Mouse (Mus musculus): Measurements from ENCODE around the gene Il1rapl1. TPM values are rescaled to one million over a fixed set of nuclear protein-coding genes. Genes with fewer than 3 reads are reported as not detected.

Gene Il1rapl1
- not detected in 2 replicates for polyA plus RNA-seq (2012; rRNA removed)

DNA sequence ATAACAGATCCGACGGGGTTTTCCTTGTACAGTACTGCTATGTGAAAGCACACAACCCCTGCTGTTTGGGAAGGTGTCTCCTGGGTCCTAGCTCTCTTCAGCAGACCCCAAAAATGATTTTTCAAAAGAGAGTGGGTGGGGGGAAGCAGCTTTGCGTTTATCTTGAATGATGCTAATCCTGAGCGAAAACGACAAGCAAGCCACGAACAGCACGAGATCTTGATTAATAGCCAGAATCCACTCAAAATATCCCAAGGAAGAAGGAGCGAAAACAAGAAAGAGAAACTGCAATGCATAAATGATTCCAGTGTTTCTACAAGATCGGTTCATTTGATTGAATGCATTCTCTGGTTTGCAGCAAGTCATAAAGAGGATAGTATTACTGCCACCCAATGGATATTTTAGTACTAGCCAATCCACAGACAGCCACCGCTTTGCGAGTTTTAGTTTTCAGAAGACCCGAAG lies at the start of gene Il1rapl1:
Gene Il1rapl1 (minus strand): TSS at position 37 of the 465 bp plus-strand sequence.
- Histone ChIP-seq H3K27me3 (ENCODE audit: control insufficient read depth, insufficient read depth, low read length) (no peaks in the 10 kb centered on the region), H3K4me3 (ENCODE audit: extremely low read depth, insufficient read depth, insufficient read length) (no peak within 1 kb of the TSS), H3K27ac (ENCODE audit: insufficient read depth, low read length) (no peak within 1 kb of the TSS), H3K36me3 (ENCODE audit: control insufficient read depth, insufficient read depth, low read length) (no peaks in the 10 kb centered on the region), H3K4me1 (ENCODE audit: control insufficient read depth, insufficient read depth, insufficient read length) (no peaks in the 10 kb centered on the region)
- no peak for DNase-seq (ENCODE audit: low read depth in 1 of 2, low spot score in 2 of 2)
- TF ChIP-seq CTCF (IDR thresholded peaks at IDR 0.05; ENCODE audit: extremely low read depth, insufficient read depth, insufficient read length, insufficient replicate concordance) (no peak), POLR2A (IDR thresholded peaks at IDR 0.05; ENCODE audit: low read depth, low read length) (no peak)
- 36% methylated on average over 12 of the region's 12 CpGs for WGBS

DNA sequence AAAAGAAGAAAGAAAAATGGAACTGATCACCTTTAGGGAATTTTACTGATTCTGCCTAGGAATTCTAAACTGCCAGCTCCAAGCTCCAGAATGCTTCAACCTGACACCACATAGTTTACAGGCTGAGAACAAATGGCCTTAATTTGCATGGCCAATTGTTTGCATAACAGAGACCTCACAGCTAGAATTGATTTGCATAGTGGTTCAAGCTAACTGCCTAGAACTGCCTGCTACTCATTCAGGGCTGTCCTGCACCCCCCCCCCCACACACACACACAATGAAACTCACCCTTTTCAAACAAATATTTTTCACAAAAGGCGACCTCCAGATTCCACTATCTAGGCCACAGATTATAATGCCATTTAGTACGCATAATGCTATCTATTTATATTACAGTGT lies 42.6 kb upstream of the Il1rapl1 start:
- Histone ChIP-seq H3K27ac (ENCODE audit: insufficient read depth, low read length) (no peak overlapping the region), H3K27me3 (ENCODE audit: control insufficient read depth, insufficient read depth, low read length) (no peaks in the 10 kb centered on the region), H3K4me3 (ENCODE audit: extremely low read depth, insufficient read depth, insufficient read length) (no peak overlapping the region), H3K36me3 (ENCODE audit: control insufficient read depth, insufficient read depth, low read length) (no peaks in the 10 kb centered on the region), H3K4me1 (ENCODE audit: control insufficient read depth, insufficient read depth, insufficient read length) (no peaks in the 10 kb centered on the region)
- WGBS: 45% methylated on average over 2 of the region's 2 CpGs
- TF ChIP-seq CTCF (IDR thresholded peaks at IDR 0.05; ENCODE audit: extremely low read depth, insufficient read depth, insufficient read length, insufficient replicate concordance): no peak
- no peak for TF ChIP-seq POLR2A (IDR thresholded peaks at IDR 0.05; ENCODE audit: low read depth, low read length)
- no peak for DNase-seq (ENCODE audit: low read depth in 1 of 2, low spot score in 2 of 2)

DNA sequence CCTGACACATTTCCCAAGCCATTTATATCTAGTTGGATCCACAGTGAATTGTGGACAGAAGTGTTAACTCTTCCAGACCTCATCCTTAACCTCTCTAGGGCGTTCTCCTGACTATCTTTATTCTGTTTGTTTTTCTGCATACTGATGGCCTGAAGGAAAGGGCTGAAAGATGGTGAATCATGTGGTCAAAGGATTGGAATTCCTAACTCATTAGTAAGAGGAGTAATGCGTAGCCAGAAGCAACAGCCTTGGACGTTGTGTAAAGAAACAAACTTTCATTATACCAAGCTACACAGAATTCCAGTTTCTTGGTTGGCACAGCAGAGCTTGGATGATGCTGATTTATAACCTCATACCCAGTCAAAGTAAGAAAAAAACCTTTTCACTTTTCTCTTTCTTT lies 10.2 kb upstream of the Il1rapl1 start:
- H3K27me3 ChIP-seq (ENCODE audit: control insufficient read depth, insufficient read depth, low read length): no peaks in the 10 kb centered on the region
- no peaks in the 10 kb centered on the region for H3K4me1 ChIP-seq (ENCODE audit: control insufficient read depth, insufficient read depth, insufficient read length)
- no peak for DNase-seq (ENCODE audit: low read depth in 1 of 2, low spot score in 2 of 2)
- TF ChIP-seq CTCF (IDR thresholded peaks at IDR 0.05; ENCODE audit: extremely low read depth, insufficient read depth, insufficient read length, insufficient replicate concordance): no peak
- no peak for TF ChIP-seq POLR2A (IDR thresholded peaks at IDR 0.05; ENCODE audit: low read depth, low read length)
- H3K27ac ChIP-seq (ENCODE audit: insufficient read depth, low read length): no peak overlapping the region
- no peaks in the 10 kb centered on the region for H3K36me3 ChIP-seq (ENCODE audit: control insufficient read depth, insufficient read depth, low read length)
- WGBS: 61% methylated on average over 3 of the region's 3 CpGs
- H3K4me3 ChIP-seq (ENCODE audit: extremely low read depth, insufficient read depth, insufficient read length): no peak overlapping the region

DNA sequence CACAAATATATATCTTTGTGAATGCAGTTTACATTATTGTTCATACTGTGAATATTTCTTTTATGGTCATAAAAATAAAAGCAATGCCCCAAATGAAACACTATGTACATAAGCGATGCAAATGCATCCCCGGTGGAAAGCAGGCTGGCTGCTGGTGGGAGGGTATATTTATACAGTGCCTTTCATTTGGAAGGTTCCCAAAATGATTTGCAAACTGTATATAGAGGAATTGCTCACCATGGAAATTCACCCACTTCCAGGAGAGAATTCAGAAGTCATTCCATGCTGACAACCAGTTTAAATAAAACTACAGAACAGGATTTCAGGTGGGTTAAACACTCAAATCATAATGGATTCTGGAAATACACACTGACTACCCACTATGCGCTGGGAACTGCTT lies 4.6 kb upstream of the Il1rapl1 start:
- H3K27me3 ChIP-seq (ENCODE audit: control insufficient read depth, insufficient read depth, low read length): no peaks in the 10 kb centered on the region
- no peak overlapping the region for H3K27ac ChIP-seq (ENCODE audit: insufficient read depth, low read length)
- no peak for DNase-seq (ENCODE audit: low read depth in 1 of 2, low spot score in 2 of 2)
- WGBS: 81% methylated on average over 3 of the region's 3 CpGs
- no peak overlapping the region for H3K4me3 ChIP-seq (ENCODE audit: extremely low read depth, insufficient read depth, insufficient read length)
- H3K4me1 ChIP-seq (ENCODE audit: control insufficient read depth, insufficient read depth, insufficient read length): no peaks in the 10 kb centered on the region
- TF ChIP-seq POLR2A (IDR thresholded peaks at IDR 0.05; ENCODE audit: low read depth, low read length) (no peak), CTCF (IDR thresholded peaks at IDR 0.05; ENCODE audit: extremely low read depth, insufficient read depth, insufficient read length, insufficient replicate concordance) (no peak)
- H3K36me3 ChIP-seq (ENCODE audit: control insufficient read depth, insufficient read depth, low read length): no peaks in the 10 kb centered on the region

DNA sequence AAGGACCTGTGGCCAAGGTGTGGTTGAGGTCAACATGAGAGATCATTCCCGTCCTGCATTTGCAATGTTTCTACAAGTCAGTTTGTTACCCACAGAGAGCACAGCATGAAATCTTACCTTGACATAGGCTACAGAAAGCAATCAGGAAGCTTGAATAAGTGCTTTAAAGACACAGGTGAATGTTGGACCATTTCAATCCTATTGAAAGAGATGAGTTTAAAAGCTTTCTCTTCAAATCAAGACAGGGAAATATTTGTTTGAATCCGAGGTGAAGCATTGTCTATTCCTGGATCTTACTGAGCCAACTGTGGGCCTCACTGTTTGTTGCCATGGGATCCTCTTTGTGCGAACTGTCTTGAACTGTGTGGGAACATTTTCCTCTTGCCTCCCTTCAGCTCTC lies 2.4 kb upstream of the Il1rapl1 start:
- H3K36me3 ChIP-seq (ENCODE audit: control insufficient read depth, insufficient read depth, low read length): no peaks in the 10 kb centered on the region
- no peak overlapping the region for H3K27ac ChIP-seq (ENCODE audit: insufficient read depth, low read length)
- DNase-seq (ENCODE audit: low read depth in 1 of 2, low spot score in 2 of 2): no peak
- H3K4me1 ChIP-seq (ENCODE audit: control insufficient read depth, insufficient read depth, insufficient read length): no peaks in the 10 kb centered on the region
- H3K27me3 ChIP-seq (ENCODE audit: control insufficient read depth, insufficient read depth, low read length): no peaks in the 10 kb centered on the region
- TF ChIP-seq POLR2A (IDR thresholded peaks at IDR 0.05; ENCODE audit: low read depth, low read length) (no peak), CTCF (IDR thresholded peaks at IDR 0.05; ENCODE audit: extremely low read depth, insufficient read depth, insufficient read length, insufficient replicate concordance) (no peak)
- H3K4me3 ChIP-seq (ENCODE audit: extremely low read depth, insufficient read depth, insufficient read length): no peak overlapping the region
- 61% methylated on average over 3 of the region's 3 CpGs for WGBS

DNA sequence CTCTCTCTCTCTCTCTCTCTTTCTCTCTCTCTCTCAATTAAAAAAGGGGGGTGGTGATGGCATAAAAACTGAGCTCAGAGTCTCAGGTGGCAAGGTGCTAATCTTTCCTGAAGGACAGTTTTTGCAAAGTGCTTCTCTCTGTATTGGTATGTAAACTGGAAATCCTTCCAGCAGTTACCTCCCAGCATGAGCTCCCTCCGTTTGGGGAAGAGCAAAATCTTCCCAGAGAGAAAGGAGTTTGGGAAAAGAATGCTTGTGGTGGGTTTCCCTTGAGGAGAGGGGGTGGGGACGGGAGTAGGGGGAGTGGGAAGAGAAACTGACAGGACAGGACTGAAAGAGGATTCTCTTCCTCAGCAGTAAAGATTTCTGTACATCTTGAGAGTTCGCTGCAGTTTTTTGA lies 881 bp upstream of the Il1rapl1 start:
- Histone ChIP-seq H3K4me3 (ENCODE audit: extremely low read depth, insufficient read depth, insufficient read length) (no peak overlapping the region), H3K4me1 (ENCODE audit: control insufficient read depth, insufficient read depth, insufficient read length) (no peaks in the 10 kb centered on the region), H3K27me3 (ENCODE audit: control insufficient read depth, insufficient read depth, low read length) (no peaks in the 10 kb centered on the region), H3K36me3 (ENCODE audit: control insufficient read depth, insufficient read depth, low read length) (no peaks in the 10 kb centered on the region), H3K27ac (ENCODE audit: insufficient read depth, low read length) (no peak overlapping the region)
- no peak for DNase-seq (ENCODE audit: low read depth in 1 of 2, low spot score in 2 of 2)
- TF ChIP-seq POLR2A (IDR thresholded peaks at IDR 0.05; ENCODE audit: low read depth, low read length) (no peak), CTCF (IDR thresholded peaks at IDR 0.05; ENCODE audit: extremely low read depth, insufficient read depth, insufficient read length, insufficient replicate concordance) (no peak)
- 17% methylated on average over 3 of the region's 3 CpGs for WGBS

DNA sequence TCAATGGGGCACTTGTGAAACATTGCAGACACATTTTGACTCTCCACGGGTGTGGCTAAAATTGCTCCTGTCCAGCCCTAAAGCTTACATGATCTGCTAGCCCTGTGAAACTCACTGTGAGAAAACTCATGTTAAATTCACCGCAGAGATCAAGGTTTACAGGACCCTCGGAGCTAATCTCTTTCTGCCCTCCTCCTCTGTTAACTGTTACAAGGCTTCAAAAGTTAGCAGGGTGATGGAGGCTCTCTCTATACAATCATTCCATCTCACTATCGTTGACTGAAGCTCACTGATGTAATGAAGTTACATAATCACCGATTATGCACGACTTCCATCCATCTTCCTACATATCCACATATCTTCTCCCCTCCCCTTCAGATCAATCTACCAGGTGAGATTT lies 1.9 kb downstream of the Il1rapl1 start:
- H3K4me1 ChIP-seq (ENCODE audit: control insufficient read depth, insufficient read depth, insufficient read length): no peaks in the 10 kb centered on the region
- H3K27me3 ChIP-seq (ENCODE audit: control insufficient read depth, insufficient read depth, low read length): no peaks in the 10 kb centered on the region
- no peaks in the 10 kb centered on the region for H3K36me3 ChIP-seq (ENCODE audit: control insufficient read depth, insufficient read depth, low read length)
- TF ChIP-seq POLR2A (IDR thresholded peaks at IDR 0.05; ENCODE audit: low read depth, low read length): no peak
- TF ChIP-seq CTCF (IDR thresholded peaks at IDR 0.05; ENCODE audit: extremely low read depth, insufficient read depth, insufficient read length, insufficient replicate concordance): no peak
- H3K4me3 ChIP-seq (ENCODE audit: extremely low read depth, insufficient read depth, insufficient read length): no peak overlapping the region
- H3K27ac ChIP-seq (ENCODE audit: insufficient read depth, low read length): no peak overlapping the region
- DNase-seq (ENCODE audit: low read depth in 1 of 2, low spot score in 2 of 2): no peak
- WGBS: 79% methylated on average over 6 of the region's 6 CpGs
